Comparison of ENCODE assay signal across 7 mouse cellular contexts in the genomic region with DNA sequence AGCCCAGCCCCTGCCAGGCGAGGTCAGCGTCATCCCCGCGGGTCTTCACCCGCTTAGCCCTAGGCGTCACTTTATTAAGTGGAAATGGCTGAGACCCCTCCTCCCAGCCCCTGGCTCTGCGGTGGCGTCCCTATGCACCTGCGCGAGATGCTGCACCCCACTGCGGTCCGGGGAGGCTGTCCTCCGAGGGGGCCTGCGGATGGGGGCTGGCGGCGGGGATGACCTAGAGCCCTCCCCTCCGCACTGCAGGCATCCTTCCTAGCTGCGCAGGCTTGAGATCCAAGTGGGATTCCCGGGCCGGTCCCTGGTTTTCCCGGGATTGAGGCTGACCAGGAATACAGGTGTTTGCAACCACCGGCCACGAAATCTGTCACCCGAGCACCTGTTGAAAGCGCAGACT. TPM values are rescaled to one million over a fixed set of nuclear protein-coding genes. Genes with fewer than 3 reads are reported as not detected.
DNase-seq lines count a peak whose midpoint lies in the region; ATAC-seq and TF ChIP-seq lines count a peak whose summit lies in the region.

No protein-coding gene starts in this region.

- ATAC-seq in activated CD4-positive, CD25-positive, alpha-beta regulatory T cell, adult 4 months = peak; percentile 28
- peak; percentile 38; the same call in 1 of the 2 replicates for ATAC-seq in embryonic facial prominence, embryonic 12.5 days (ENCODE audit: insufficient number of reproducible peaks, insufficient read depth, low FRiP score, low TSS enrichment)
- ATAC-seq in inflammation-experienced regulatory T-cells, adult 6 months = peak; percentile 23
- no peak for ATAC-seq in midbrain, embryonic 12.5 days (ENCODE audit: low FRiP score, low read depth)

- H3K36me3 ChIP-seq in embryonic facial prominence, embryonic 12.5 days = peaks cover 10% of the 10 kb centered on the region
- H3K36me3 ChIP-seq in midbrain, embryonic 12.5 days = peaks cover 10% of the 10 kb centered on the region; the same call in 1 of the 2 replicates

- peak overlapping the region; percentile 96 for H3K4me3 ChIP-seq in left cerebral cortex, adult 2 months
- H3K4me3 ChIP-seq in embryonic facial prominence, embryonic 12.5 days = peak overlapping the region; percentile 73
- peak overlapping the region; percentile 82 for H3K4me3 ChIP-seq in midbrain, embryonic 12.5 days

- no peaks in the 10 kb centered on the region for H3K27me3 ChIP-seq in embryonic facial prominence, embryonic 12.5 days
- no peaks in the 10 kb centered on the region for H3K27me3 ChIP-seq in midbrain, embryonic 12.5 days

- H3K4me1 ChIP-seq in embryonic facial prominence, embryonic 12.5 days = peaks cover 13% of the 10 kb centered on the region; the same call in 1 of the 2 replicates
- peaks cover 15% of the 10 kb centered on the region for H3K4me1 ChIP-seq in midbrain, embryonic 12.5 days

- peak overlapping the region; percentile 97 for H3K4me2 ChIP-seq in embryonic facial prominence, embryonic 12.5 days (replicated peaks)
- peak overlapping the region; percentile 99 for H3K4me2 ChIP-seq in midbrain, embryonic 12.5 days (replicated peaks)

- intact Hi-C loops in left cerebral cortex, adult 2 months (cut with DNase I) = loop anchor here (5.0 to 10.0 kb wide), 2 partner anchors 797 to 825 kb away; a partner anchor contains a TSS
- intact Hi-C loops in left cerebral cortex, postnatal 14 days (cut with DNase I) = loop anchor here (2.0 kb wide), 1 partner anchor 105 kb away; a partner anchor contains a TSS

- 1% methylated on average over 25 of the region's 25 CpGs for WGBS in embryonic facial prominence, embryonic 12.5 days
- under 1% methylated on average over 25 of the region's 25 CpGs for WGBS in midbrain, embryonic 12.5 days

- peak overlapping the region; percentile 79 for H3K27ac ChIP-seq in left cerebral cortex, adult 2 months
- 0 out of 2 replicates have a peak overlapping the region, but pooled peaks have one; percentile 52 for H3K27ac ChIP-seq in embryonic facial prominence, embryonic 12.5 days
- no peak overlapping the region for H3K27ac ChIP-seq in midbrain, embryonic 12.5 days (replicated peaks)

- DNase-seq in left cerebral cortex, adult 2 months (ENCODE audit: extremely low spot score in 1 of 2, low spot score in 2 of 2) = peak; percentile 40 to 49
- DNase-seq in left cerebral cortex, postnatal 14 days (ENCODE audit: low spot score in 2 of 2) = no peak
- DNase-seq in layer of hippocampus, adult 9-10 months (ENCODE audit: low spot score) = no peak

- H3K9me3 ChIP-seq in embryonic facial prominence, embryonic 12.5 days = no peaks in the 10 kb centered on the region
- H3K9me3 ChIP-seq in midbrain, embryonic 12.5 days = no peaks in the 10 kb centered on the region

- peak overlapping the region; percentile 55 for H3K9ac ChIP-seq in embryonic facial prominence, embryonic 12.5 days
- peak overlapping the region; percentile 55; the same call in 1 of the 2 replicates for H3K9ac ChIP-seq in midbrain, embryonic 12.5 days (replicated peaks)

- no peak for TF ChIP-seq CTCF in left cerebral cortex, adult 2 months (IDR thresholded peaks at IDR 0.05)

RNA-seq across cellular contexts. Expression of a gene that starts 0.4 kb away (rescaled TPM):
- 10 to 100 TPM; 24.0 to 25.5 TPM for total RNA-seq in left cerebral cortex, adult 2 months (2021)
- 10 to 100 TPM; 35.3 to 35.6 TPM for total RNA-seq in left cerebral cortex, postnatal 14 days (2021)
- polyA plus RNA-seq in activated CD4-positive, CD25-positive, alpha-beta regulatory T cell, adult 4 months (2017; shearing (Covaris generic)) = 1 to 10 TPM; 4.8 to 5.0 TPM
- 2.3 and 4.3 TPM in 2 replicates for polyA plus RNA-seq in embryonic facial prominence, embryonic 12.5 days (2016; fragmentation: Nextera tagmentation; extraction: Ambion mirVana)
- 1 to 10 TPM; 4.6 to 5.7 (median 5.6) TPM for polyA plus RNA-seq in inflammation-experienced regulatory T-cells, adult 6 months (2017; shearing (Covaris generic))
- 4.0 and 4.3 TPM in 2 replicates for polyA plus RNA-seq in midbrain, embryonic 12.5 days (2016; fragmentation: Nextera tagmentation; extraction: Ambion mirVana)

RNA-seq across cellular contexts. Expression of a gene that starts 0.6 kb away (rescaled TPM):
- 10 to 100 TPM; 16.5 to 17.7 TPM for total RNA-seq in left cerebral cortex, adult 2 months (2021)
- 10 to 100 TPM; 16.3 to 18.7 TPM for total RNA-seq in left cerebral cortex, postnatal 14 days (2021)
- 10 to 100 TPM; 17.3 to 18.7 TPM for polyA plus RNA-seq in activated CD4-positive, CD25-positive, alpha-beta regulatory T cell, adult 4 months (2017; shearing (Covaris generic))
- 37.2 and 38.1 TPM in 2 replicates for polyA plus RNA-seq in embryonic facial prominence, embryonic 12.5 days (2016; fragmentation: Nextera tagmentation; extraction: Ambion mirVana)
- polyA plus RNA-seq in inflammation-experienced regulatory T-cells, adult 6 months (2017; shearing (Covaris generic)) = 10 to 100 TPM; 16.4 to 21.3 (median 19.2) TPM
- 38.8 and 40.3 TPM in 2 replicates for polyA plus RNA-seq in midbrain, embryonic 12.5 days (2016; fragmentation: Nextera tagmentation; extraction: Ambion mirVana)

Comparison
In these comparisons a context has a peak if more than half of its experiments do, and no peak if none do; other contexts are left out.
1. DNase-seq: peak in left cerebral cortex, adult 2 months (2 of 2); none in left cerebral cortex, postnatal 14 days (0 of 2) and layer of hippocampus, adult 9-10 months (single experiment).
2. Peak in every context shown above with its lines, with median percentiles within 50 percentile points of each other: H3K4me3 ChIP-seq.